Comparison of ENCODE assay signal across 8 mouse cellular contexts in the genomic region with DNA sequence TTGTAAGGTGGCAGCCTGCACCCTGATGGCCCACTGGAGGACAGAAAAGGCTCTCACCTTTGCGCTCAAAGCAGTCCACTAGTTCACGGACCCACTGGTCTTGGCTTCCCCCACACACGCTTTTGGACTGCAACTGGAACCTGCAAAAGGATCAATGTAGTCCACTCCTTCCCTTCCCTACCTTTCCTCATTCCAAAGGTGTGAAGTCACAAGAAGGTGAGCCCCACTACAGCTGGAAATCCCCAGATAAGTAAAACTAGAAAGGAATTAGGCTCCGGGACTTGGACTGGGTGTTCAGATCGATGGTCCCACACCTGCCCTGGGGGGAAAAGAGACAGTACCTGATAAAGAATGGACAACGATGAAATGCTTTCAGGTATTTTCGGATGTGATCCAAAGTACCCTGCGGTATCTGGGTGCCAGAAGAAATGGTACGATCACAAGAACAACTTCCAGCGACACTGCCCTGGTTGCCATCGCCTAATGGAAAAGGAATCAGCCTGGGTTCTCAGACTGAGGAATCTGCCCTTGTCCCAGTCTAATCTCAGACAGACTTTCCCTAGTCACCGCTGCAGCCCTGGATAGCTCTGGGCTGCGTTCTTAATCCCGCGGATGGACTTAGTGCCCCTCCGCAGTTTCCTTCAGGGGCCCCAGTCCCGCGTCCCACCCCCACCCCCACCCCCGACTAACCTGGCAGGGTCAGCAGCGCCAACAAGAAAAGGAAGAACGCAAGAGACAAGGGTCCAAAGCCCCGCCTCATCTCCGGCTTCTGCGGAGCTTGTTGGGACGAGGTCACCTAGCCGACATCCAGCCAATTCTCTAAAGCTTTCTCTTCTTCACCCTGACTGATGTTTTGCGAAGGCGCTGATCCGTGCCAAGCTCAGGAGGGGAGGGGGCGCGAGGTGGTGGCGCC. TPM values are rescaled to one million over a fixed set of nuclear protein-coding genes. Genes with fewer than 3 reads are reported as not detected.
A peak's percentile ranks its signal among the peaks of the same experiment; 100 is the strongest.
DNase-seq lines count a peak whose midpoint lies in the region; ATAC-seq and TF ChIP-seq lines count a peak whose summit lies in the region.

Zmynd15 (plus strand) TSS at position 746 of the 913 bp plus-strand sequence.

- peaks cover 29% of the 10 kb centered on the region for H3K4me1 ChIP-seq in bone marrow macrophage, adult 2 months (ENCODE audit: control insufficient read depth, insufficient read depth, low read length)
- H3K4me1 ChIP-seq in hindbrain, embryonic 15.5 days (replicated peaks) = peaks cover 4% of the 10 kb centered on the region; the same call in 1 of the 2 replicates
- peaks cover 10% of the 10 kb centered on the region for H3K4me1 ChIP-seq in midbrain, embryonic 12.5 days

- 20% methylated on average over 31 of the region's 32 CpGs for WGBS in hindbrain, embryonic 15.5 days
- WGBS in midbrain, embryonic 12.5 days = 17% methylated on average over 30 of the region's 32 CpGs

- intact Hi-C loops in gastrocnemius, adult 2 months (cut with DNase I) = no loop called here

- TF ChIP-seq CTCF in gastrocnemius, adult 2 months (IDR thresholded peaks at IDR 0.05) = no peak
- TF ChIP-seq CTCF in bone marrow macrophage, adult 2 months (IDR thresholded peaks at IDR 0.05; ENCODE audit: low read depth, low read length) = no peak

- peak within 1 kb of the TSS; percentile 37; the same call in 1 of the 2 replicates for H3K9ac ChIP-seq in hindbrain, embryonic 15.5 days
- H3K9ac ChIP-seq in midbrain, embryonic 12.5 days (replicated peaks) = peak within 1 kb of the TSS; percentile 52

- H3K27ac ChIP-seq in gastrocnemius, adult 2 months = peak within 1 kb of the TSS; percentile 83
- H3K27ac ChIP-seq in bone marrow macrophage, adult 2 months (ENCODE audit: insufficient read depth, low read depth, low read length) = peak within 1 kb of the TSS; percentile 58
- no peak within 1 kb of the TSS for H3K27ac ChIP-seq in hindbrain, embryonic 15.5 days (replicated peaks)
- H3K27ac ChIP-seq in midbrain, embryonic 12.5 days (replicated peaks) = no peak within 1 kb of the TSS

- no peak for ATAC-seq in hindbrain, embryonic 15.5 days (ENCODE audit: low FRiP score, low read depth)
- no peak for ATAC-seq in midbrain, embryonic 12.5 days (ENCODE audit: low FRiP score, low read depth)

- no peak for DNase-seq in gastrocnemius, adult 2 months
- no peak for DNase-seq in gastrocnemius, postnatal 4 days (ENCODE audit: low spot score in 2 of 2)
- DNase-seq in ovary, postnatal 36 days (ENCODE audit: low spot score) = no peak
- DNase-seq in thymus, postnatal 36 days = no peak
- no peak for DNase-seq in left cerebral cortex, adult 9 months (ENCODE audit: low spot score in 2 of 2)

- H3K4me2 ChIP-seq in hindbrain, embryonic 15.5 days = peak within 1 kb of the TSS; percentile 72
- H3K4me2 ChIP-seq in midbrain, embryonic 12.5 days (replicated peaks) = peak within 1 kb of the TSS; percentile 70

- peak within 1 kb of the TSS; percentile 84 for H3K4me3 ChIP-seq in gastrocnemius, adult 2 months
- H3K4me3 ChIP-seq in bone marrow macrophage, adult 2 months (ENCODE audit: insufficient read depth, low read length) = peak within 1 kb of the TSS; percentile 66
- peak within 1 kb of the TSS; percentile 40 for H3K4me3 ChIP-seq in hindbrain, embryonic 15.5 days
- peak within 1 kb of the TSS; percentile 43 for H3K4me3 ChIP-seq in midbrain, embryonic 12.5 days

- peaks cover 28% of the 10 kb centered on the region for H3K27me3 ChIP-seq in hindbrain, embryonic 15.5 days
- peaks cover 44% of the 10 kb centered on the region for H3K27me3 ChIP-seq in midbrain, embryonic 12.5 days

- no peaks in the 10 kb centered on the region for H3K36me3 ChIP-seq in hindbrain, embryonic 15.5 days
- no peaks in the 10 kb centered on the region for H3K36me3 ChIP-seq in midbrain, embryonic 12.5 days

- H3K9me3 ChIP-seq in hindbrain, embryonic 15.5 days = no peaks in the 10 kb centered on the region
- no peaks in the 10 kb centered on the region for H3K9me3 ChIP-seq in midbrain, embryonic 12.5 days

- no peak for TF ChIP-seq POLR2A in bone marrow macrophage, adult 2 months (IDR thresholded peaks at IDR 0.05; ENCODE audit: borderline replicate concordance, low read depth, low read length)

RNA-seq across cellular contexts. Expression of gene Zmynd15, which starts in this region (rescaled TPM):
- under 1 TPM in 1 of 2 experiments, not detected in 1; 0.75 TPM for total RNA-seq in gastrocnemius, adult 2 months (2021)
- total RNA-seq in gastrocnemius, postnatal 4 days (2021) = 1 to 10 TPM in 1 of 2 experiments, under 1 TPM in 1; 0.96 to 1.3 TPM
- polyA plus RNA-seq in bone marrow macrophage, adult 2 months (2012; ENCODE audit: insufficient read depth, insufficient read length, missing spikeins) = 21.7 and 23.7 TPM in 2 replicates
- 0.77 and 0.90 TPM in 2 replicates for polyA plus RNA-seq in hindbrain, embryonic 15.5 days (2015; fragmentation: Nextera tagmentation; extraction: Ambion mirVana)
- polyA plus RNA-seq in midbrain, embryonic 12.5 days (2016; fragmentation: Nextera tagmentation; extraction: Ambion mirVana) = 0.21 and 0.33 TPM in 2 replicates

Comparison
In these comparisons a context has a peak if more than half of its experiments do, and no peak if none do; other contexts are left out.
1. RNA of gene Zmynd15 (polyA plus RNA-seq): 21.7 to 23.7 TPM in bone marrow macrophage, adult 2 months; 0.77 to 0.90 TPM in hindbrain, embryonic 15.5 days and 0.21 to 0.33 TPM in midbrain, embryonic 12.5 days; every median in the first group is over 10 times any median in the second.
2. H3K27ac ChIP-seq: peak in gastrocnemius, adult 2 months (single experiment) and bone marrow macrophage, adult 2 months (single experiment); none in hindbrain, embryonic 15.5 days (single experiment) and midbrain, embryonic 12.5 days (single experiment).
3. Peak in every context shown above with its lines, with median percentiles within 50 percentile points of each other: H3K4me3 ChIP-seq.